Mouse (Mus musculus) C2C12 (cell line): Measurements from ENCODE around the gene Atp6v0e2.

Experiments
- CTCF ChIP-seq: IDR thresholded peaks from one replicate; pipeline ENCODE4 v1.5.1; 2011; ENCODE audit not compliant: control insufficient read depth, insufficient read depth, insufficient read length
- MYOD1 ChIP-seq: IDR thresholded peaks from one replicate; pipeline ENCODE4 v1.6.1; 2011; ENCODE audit warnings: low read depth; ENCODE audit not compliant: control insufficient read depth, insufficient read length

GRCm38 (mm10) chr6:48582037-48582436, 44.6 kb downstream of the Atp6v0e2 start:
- TF ChIP-seq CTCF (no peak), MYOD1 (no peak)
